Mouse (Mus musculus) heart, embryonic 14.5 days (tissue): Measurements from ENCODE around the gene Dok3. TPM values are rescaled to one million over a fixed set of nuclear protein-coding genes. Genes with fewer than 3 reads are reported as not detected.
A peak's percentile ranks its signal among the peaks of the same experiment; 100 is the strongest.

Experiments
- ATAC-seq: fragments of 200-750 bp; cut with Nextera tagmentation; 2 replicates; pipeline ENCODE4 v1.8.0; 2017; ENCODE audit warnings: low read depth, moderate TSS enrichment; ENCODE audit not compliant: insufficient number of reproducible peaks, insufficient read depth, low FRiP score
- H3K27ac ChIP-seq, 2 experiments: fragments of 200-500 bp in 1 of 2; fragments of 300-500 bp in 1 of 2; sonication (generic) in 1 of 2; replicated peaks in 1 of 2; 2 replicates each; pipeline ENCODE4 v1.5.1; 2012 to 2014; ENCODE audit warnings: low read depth in 2 of 2, low read length in 2 of 2, control low read depth in 1 of 2, mild to moderate bottlenecking in 1 of 2, mixed read lengths in 1 of 2; ENCODE audit not compliant: control insufficient read depth in 1 of 2, insufficient read depth in 1 of 2
- H3K27me3 ChIP-seq: fragments of 300-500 bp; sonication (generic); 2 replicates; pipeline ENCODE4 v1.6.1; 2014; ENCODE audit warnings: mild to moderate bottlenecking, low read length, control low read depth; ENCODE audit not compliant: control insufficient read depth, insufficient read depth
- H3K36me3 ChIP-seq: fragments of 300-500 bp; sonication (generic); 2 replicates; pipeline ENCODE4 v1.6.1; 2014; ENCODE audit warnings: mild to moderate bottlenecking, control low read depth, low read length, mixed read lengths; ENCODE audit not compliant: control insufficient read depth, insufficient read depth
- H3K4me1 ChIP-seq, 2 experiments: fragments of 200-500 bp in 1 of 2; fragments of 300-500 bp in 1 of 2; sonication (generic) in 1 of 2; 2 replicates each; pipeline ENCODE4 v1.6.1; 2012 to 2014; ENCODE audit warnings: low read length in 2 of 2, control low read depth in 1 of 2, mixed read lengths in 1 of 2; ENCODE audit not compliant: control insufficient read depth in 2 of 2, insufficient read depth in 2 of 2
- H3K4me2 ChIP-seq: fragments of 300-500 bp; sonication (generic); 2 replicates; pipeline ENCODE4 v1.6.1; 2014; ENCODE audit warnings: mild to moderate bottlenecking, low read length
- H3K4me3 ChIP-seq, 2 experiments: fragments of 200-500 bp in 1 of 2; fragments of 300-500 bp in 1 of 2; sonication (generic) in 1 of 2; 2 replicates each; pipeline ENCODE4 v1.5.1; 2012 to 2014; ENCODE audit warnings: low read length in 2 of 2, mild to moderate bottlenecking in 2 of 2, control low read depth in 1 of 2, low read depth in 1 of 2, moderate library complexity in 1 of 2; ENCODE audit not compliant: control insufficient read depth in 1 of 2, insufficient read depth in 1 of 2
- H3K9ac ChIP-seq: fragments of 300-500 bp; sonication (generic); 2 replicates; pipeline ENCODE4 v1.6.1; 2014; ENCODE audit warnings: mild to moderate bottlenecking, low read length
- H3K9me3 ChIP-seq: fragments of 300-500 bp; sonication (generic); 2 replicates; pipeline ENCODE4 v1.6.1; 2016; ENCODE audit warnings: low read length, control low read depth; ENCODE audit not compliant: control insufficient read depth
- WGBS: fragments of 180-500 bp; shearing (Covaris S2); extraction: QIAGEN DNeasy Blood & Tissue Kit; methylation state at CpG from one replicate; pipeline ENCODE4 v1.1.7; 2014; 5-methylcytosine and 5-hydroxymethylcytosine counted together
- polyA plus RNA-seq: library from polyadenylated mRNA; unstranded; fragments of >200 nt; fragmentation: Nextera tagmentation; extraction: Ambion mirVana; gene quantifications from 2 replicates; pipeline ENCODE4 v1.2.1, GENCODE M21; 2014

Dok3 gene
- polyA plus RNA-seq, 1 experiment from 2014 or later, result 1.3 TPM

- peak; percentile 87 for ATAC-seq
- no peak overlapping the region for H3K9ac ChIP-seq
- peaks cover 21 to 25% of the 10 kb centered on the region in 2 experiments for H3K4me1 ChIP-seq
- H3K4me3 ChIP-seq, result no peak overlapping the region
- peaks cover 48% of the 10 kb centered on the region for H3K27me3 ChIP-seq
- H3K9me3 ChIP-seq, result no peaks in the 10 kb centered on the region
- H3K4me2 ChIP-seq, result peak overlapping the region; percentile 28
- 2% methylated on average over 18 of the region's 18 CpGs for WGBS
- peak overlapping the region; percentile 7 to 19; a peak in 1 of 4 replicates for H3K27ac ChIP-seq
- H3K36me3 ChIP-seq, result peaks cover 33% of the 10 kb centered on the region
These were observed 34.0 kb downstream of the Dok3 start for GRCm38 (mm10) chr13:55494883-55495621.

GRCm38 (mm10) chr13:55494257-55494656, 34.8 kb downstream of the Dok3 start:
- ATAC-seq, result no peak
- peaks cover 21 to 25% of the 10 kb centered on the region in 2 experiments for H3K4me1 ChIP-seq
- no peak overlapping the region for H3K27ac ChIP-seq
- H3K36me3 ChIP-seq, result peaks cover 26% of the 10 kb centered on the region
- WGBS, result 16% methylated on average over 2 of the region's 2 CpGs
- H3K4me3 ChIP-seq, result no peak overlapping the region
- H3K9ac ChIP-seq, result no peak overlapping the region
- no peak overlapping the region for H3K4me2 ChIP-seq
- H3K27me3 ChIP-seq, result peaks cover 56% of the 10 kb centered on the region
- no peaks in the 10 kb centered on the region for H3K9me3 ChIP-seq

DNA sequence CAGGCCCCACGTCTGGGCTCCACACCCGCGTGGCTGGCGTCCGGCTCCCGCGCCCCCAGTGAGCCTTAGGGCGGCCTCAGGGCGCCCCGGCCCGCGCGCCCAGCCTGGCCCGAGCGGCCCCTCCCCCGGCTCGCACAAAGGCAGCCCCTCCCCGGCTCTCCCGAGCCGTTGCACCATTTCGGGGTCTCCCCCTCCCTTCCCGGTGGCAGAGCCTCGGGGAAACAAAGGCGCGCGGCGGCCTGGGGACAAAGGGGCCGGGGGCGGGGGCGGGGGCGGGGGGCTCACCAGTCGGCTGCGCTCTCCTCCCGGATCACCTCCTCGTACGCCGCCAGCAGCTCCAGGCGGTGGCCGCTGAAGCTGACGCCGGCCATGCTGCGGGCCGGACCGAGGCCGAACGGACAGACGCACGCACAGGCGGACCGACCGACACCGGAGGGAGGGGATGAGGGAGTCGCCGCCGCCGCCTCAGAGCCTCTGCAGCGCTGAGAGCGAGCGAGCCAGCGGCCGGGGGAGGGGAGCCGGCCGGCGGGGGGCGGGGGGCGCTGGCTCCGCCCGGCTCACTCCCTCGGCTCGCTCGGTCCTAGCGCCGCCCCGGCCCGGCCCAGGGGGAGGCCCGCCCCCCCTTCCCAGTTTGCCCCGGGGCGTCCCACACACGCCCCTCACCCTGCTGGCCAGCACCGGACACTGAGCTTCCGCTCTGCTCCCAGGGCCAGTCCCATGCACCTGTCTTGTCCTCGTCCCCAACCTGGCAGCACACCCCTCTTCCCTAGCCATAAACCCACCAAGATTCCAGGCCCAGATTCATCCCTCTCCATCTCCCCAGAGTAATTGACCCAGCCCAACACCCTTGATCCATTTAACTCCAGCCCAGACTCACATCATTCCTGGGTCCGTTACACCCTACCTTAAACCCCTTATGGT, 41.3 kb downstream of the Dok3 start, which contains the start of gene Dbn1:
TSS of gene Dbn1 (minus strand) at position 534 of the 921 bp plus-strand sequence.
- under 1% methylated on average over 49 of the region's 83 CpGs for WGBS
- ATAC-seq, result peak; percentile 74
- Histone ChIP-seq H3K27me3 (peaks cover 80% of the 10 kb centered on the region), H3K36me3 (0 out of 2 replicates have a peak, but pooled peaks cover 3% of the 10 kb centered on the region), H3K9me3 (no peaks in the 10 kb centered on the region), H3K9ac (peak within 1 kb of the TSS; percentile 95), H3K4me2 (peak within 1 kb of the TSS; percentile 89), H3K4me1 (peaks cover 17 to 36% of the 10 kb centered on the region in 2 experiments; a peak in 3 of 4 replicates), H3K27ac (peak within 1 kb of the TSS; percentile 55 to 83), H3K4me3 (peak within 1 kb of the TSS; percentile 84 to 85)

- under 1% methylated on average over 26 of the region's 29 CpGs for WGBS
- Histone ChIP-seq H3K9me3 (no peaks in the 10 kb centered on the region), H3K27me3 (peaks cover 75% of the 10 kb centered on the region), H3K4me2 (peak overlapping the region; percentile 89), H3K9ac (peak overlapping the region; percentile 95), H3K36me3 (peaks cover 9% of the 10 kb centered on the region), H3K4me1 (peaks cover 25 to 44% of the 10 kb centered on the region in 2 experiments; a peak in 3 of 4 replicates), H3K27ac (peak overlapping the region; percentile 55 to 83), H3K4me3 (peak overlapping the region; percentile 84 to 85)
- ATAC-seq, result 0 out of 2 replicates have a peak, but pooled peaks have one; percentile 32
These were observed 42.0 kb downstream of the Dok3 start for GRCm38 (mm10) chr13:55486916-55487577.

- Histone ChIP-seq H3K9me3 (no peaks in the 10 kb centered on the region), H3K27me3 (peaks cover 72% of the 10 kb centered on the region), H3K36me3 (peaks cover 17% of the 10 kb centered on the region), H3K4me2 (peak overlapping the region; percentile 89), H3K4me1 (peaks cover 25 to 46% of the 10 kb centered on the region in 2 experiments; a peak in 3 of 4 replicates), H3K9ac (peak overlapping the region; percentile 95), H3K27ac (0 out of 4 replicates have a peak overlapping the region, but pooled peaks of 1 of the 2 experiments have one; percentile 14), H3K4me3 (peak overlapping the region; percentile 84 to 85)
- ATAC-seq, result no peak
- WGBS, result 47% methylated on average over 14 of the region's 14 CpGs
These were observed 42.9 kb downstream of the Dok3 start for GRCm38 (mm10) chr13:55486029-55486794.

DNA sequence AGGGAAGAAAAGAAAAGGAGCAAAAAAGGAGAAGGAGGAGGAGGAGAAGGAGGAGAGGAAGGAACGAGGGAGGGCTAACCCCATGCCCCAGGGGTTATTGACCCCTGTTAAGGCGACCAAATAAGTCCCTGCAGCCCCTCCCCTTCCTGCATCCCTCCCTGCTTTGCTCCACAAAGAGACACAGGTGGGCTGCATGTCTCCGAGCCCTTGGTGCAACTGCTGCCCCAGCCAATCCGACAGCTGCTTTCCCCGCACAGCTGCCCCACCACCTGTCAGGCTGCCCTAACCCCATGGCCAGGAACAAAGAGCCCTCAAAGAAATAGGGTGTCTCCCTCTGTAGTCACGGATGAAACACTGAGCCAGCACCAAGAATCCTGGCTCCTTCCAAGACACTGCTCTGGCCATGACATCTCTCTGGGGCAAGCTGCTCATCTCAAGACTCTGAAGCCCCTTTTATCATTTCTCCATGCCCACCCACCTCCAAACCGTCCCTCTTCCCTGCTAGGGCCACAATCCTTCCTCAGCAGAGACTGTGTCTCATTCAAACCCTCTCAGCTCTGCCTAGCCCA, 44.5 kb downstream of the Dok3 start:
- Histone ChIP-seq H3K9ac (no peak overlapping the region), H3K27ac (no peak overlapping the region), H3K27me3 (peaks cover 63% of the 10 kb centered on the region), H3K36me3 (peaks cover 33% of the 10 kb centered on the region), H3K4me3 (no peak overlapping the region), H3K4me1 (peaks cover 25 to 46% of the 10 kb centered on the region in 2 experiments; a peak in 3 of 4 replicates), H3K4me2 (no peak overlapping the region), H3K9me3 (no peaks in the 10 kb centered on the region)
- 54% methylated on average over 7 of the region's 7 CpGs for WGBS
- no peak for ATAC-seq
